Mouse (Mus musculus): ENCODE results near the gene Pex3. TPM values are rescaled to one million over a fixed set of nuclear protein-coding genes. Genes with fewer than 3 reads are reported as not detected.

Gene Pex3
- 10 to 100 TPM; 23.4 to 25.5 TPM for total RNA-seq (2021)

- intact Hi-C loops (cut with DNase I) = no loop called here
- DNase-seq = peak; percentile 88
Measured at GRCm38 (mm10) chr10:13552646-13553497, at the start of gene Pex3, which contains the start of gene Adat2. TSS of gene Pex3 (minus strand) at chr10:13553142. TSS of gene Adat2 (plus strand) at chr10:13552894.

GRCm38 (mm10) chr10:13600926-13601325 lies 48.0 kb upstream of the Pex3 start:
- intact Hi-C loops (cut with DNase I) = no loop called here
- DNase-seq = peak; percentile 17

- intact Hi-C loops (cut with DNase I) = no loop called here
- DNase-seq = no peak
Measured at GRCm38 (mm10) chr10:13597491-13597890, 44.5 kb upstream of the Pex3 start.

- no peak for DNase-seq
- intact Hi-C loops (cut with DNase I) = no loop called here
Measured at GRCm38 (mm10) chr10:13596866-13597265, 43.9 kb upstream of the Pex3 start.

GRCm38 (mm10) chr10:13596073-13596472 lies 43.1 kb upstream of the Pex3 start:
- intact Hi-C loops (cut with DNase I) = no loop called here
- no peak for DNase-seq

- no peak for DNase-seq
- intact Hi-C loops (cut with DNase I) = no loop called here
Measured at GRCm38 (mm10) chr10:13593529-13593928, 40.6 kb upstream of the Pex3 start.

GRCm38 (mm10) chr10:13592196-13592595 lies 39.3 kb upstream of the Pex3 start:
- intact Hi-C loops (cut with DNase I) = no loop called here

GRCm38 (mm10) chr10:13587914-13588313 lies 35.0 kb upstream of the Pex3 start:
- intact Hi-C loops (cut with DNase I) = no loop called here
- DNase-seq = no peak

More at GRCm38 (mm10) chr10:13592196-13592595, 39.3 kb upstream of the Pex3 start:
- no peak for DNase-seq

GRCm38 (mm10) chr10:13577123-13577522 lies 24.2 kb upstream of the Pex3 start:
- no peak for DNase-seq
- intact Hi-C loops (cut with DNase I) = no loop called here

- DNase-seq = no peak
- intact Hi-C loops (cut with DNase I) = no loop called here
Measured at GRCm38 (mm10) chr10:13572410-13572809, 19.5 kb upstream of the Pex3 start.

GRCm38 (mm10) chr10:13572003-13572402 lies 19.1 kb upstream of the Pex3 start:
- no peak for DNase-seq
- intact Hi-C loops (cut with DNase I) = no loop called here

- intact Hi-C loops (cut with DNase I) = no loop called here
Measured at GRCm38 (mm10) chr10:13570697-13571538, 18.0 kb upstream of the Pex3 start.

GRCm38 (mm10) chr10:13569818-13570217 lies 16.9 kb upstream of the Pex3 start:
- DNase-seq = peak; percentile 47

More at GRCm38 (mm10) chr10:13570697-13571538, 18.0 kb upstream of the Pex3 start:
- no peak for DNase-seq

GRCm38 (mm10) chr10:13566393-13566792 lies 13.5 kb upstream of the Pex3 start:
- no peak for DNase-seq
- intact Hi-C loops (cut with DNase I) = loop anchor here (10.0 kb wide), 4 partner anchors 298 to 628 kb away; partner anchors contain the start of genes Aig1 and Hivep2

More at GRCm38 (mm10) chr10:13569818-13570217, 16.9 kb upstream of the Pex3 start:
- intact Hi-C loops (cut with DNase I) = loop anchor here (10.0 kb wide), 4 partner anchors 295 to 625 kb away; partner anchors contain the start of genes Aig1 and Hivep2

- no peak for DNase-seq
- intact Hi-C loops (cut with DNase I) = loop anchor here (2.0 to 10.0 kb wide), 5 partner anchors 300 to 826 kb away; partner anchors contain the start of genes Aig1 and Hivep2
Measured at GRCm38 (mm10) chr10:13565080-13565448, 12.1 kb upstream of the Pex3 start.

GRCm38 (mm10) chr10:13564364-13565079 lies 11.6 kb upstream of the Pex3 start:
- intact Hi-C loops (cut with DNase I) = loop anchor here (2.0 to 10.0 kb wide), 5 partner anchors 300 to 826 kb away; partner anchors contain the start of genes Aig1 and Hivep2
- DNase-seq = peak; percentile 72

- intact Hi-C loops (cut with DNase I) = loop anchor here (10.0 kb wide), 4 partner anchors 305 to 635 kb away; partner anchors contain the start of genes Aig1 and Hivep2
- no peak for DNase-seq
Measured at GRCm38 (mm10) chr10:13560014-13560674, 7.2 kb upstream of the Pex3 start.

GRCm38 (mm10) chr10:13554316-13554715 lies 1.4 kb upstream of the Pex3 start:
- no peak for DNase-seq
- intact Hi-C loops (cut with DNase I) = no loop called here

GRCm38 (mm10) chr10:13553498-13553985 lies 600 bp upstream of the Pex3 start:
- intact Hi-C loops (cut with DNase I) = no loop called here
- DNase-seq = no peak

GRCm38 (mm10) chr10:13541721-13542120 lies 11.2 kb downstream of the Pex3 start:
- intact Hi-C loops (cut with DNase I) = no loop called here
- no peak for DNase-seq
